Mouse (Mus musculus): Measurements from ENCODE around the gene Egr2. TPM values are rescaled to one million over a fixed set of nuclear protein-coding genes. Genes with fewer than 3 reads are reported as not detected.

Egr2 gene
- polyA plus RNA-seq, 1 experiment from 2014 or later: 1.0 TPM

DNA sequence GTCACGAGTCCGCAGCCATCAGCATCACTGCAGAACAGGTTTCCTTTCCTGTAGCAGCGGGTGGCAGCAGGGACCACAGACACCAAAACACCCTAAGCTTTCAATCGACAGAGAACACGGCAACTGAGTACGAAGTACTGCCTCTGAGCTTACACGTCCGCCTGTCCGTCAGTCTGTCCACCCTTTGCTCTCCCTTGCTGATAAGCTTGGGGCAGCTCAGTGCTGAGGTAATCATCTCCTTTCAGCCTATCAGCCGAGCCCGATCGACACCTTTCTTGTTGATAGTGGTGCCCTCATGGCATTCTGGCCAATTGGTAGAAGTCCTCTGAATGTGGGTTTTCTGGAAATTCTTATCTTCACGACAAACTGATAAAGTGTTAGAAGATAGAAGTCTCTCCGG lies 36.2 kb downstream of the Egr2 start:
- H3K4me2 ChIP-seq (ENCODE audit: low read length): no peak overlapping the region
- ATAC-seq (ENCODE audit: low FRiP score, low TSS enrichment): no peak
- H3K27ac ChIP-seq (replicated peaks; ENCODE audit: low read depth, low read length): no peak overlapping the region
- no peaks in the 10 kb centered on the region for H3K9me3 ChIP-seq (ENCODE audit: control insufficient read depth, low read length)
- no peak overlapping the region for H3K9ac ChIP-seq (replicated peaks; ENCODE audit: low read length)
- H3K4me3 ChIP-seq (replicated peaks; ENCODE audit: low read depth, low read length): no peak overlapping the region
- H3K4me1 ChIP-seq (ENCODE audit: control insufficient read depth, insufficient read depth, low read length): no peaks in the 10 kb centered on the region
- no peak for DNase-seq
- 95% methylated on average over 14 of the region's 14 CpGs for WGBS
- no peaks in the 10 kb centered on the region for H3K27me3 ChIP-seq (ENCODE audit: control insufficient read depth, insufficient read depth, low read length)
- H3K36me3 ChIP-seq (ENCODE audit: control insufficient read depth, insufficient read depth, low read length): no peaks in the 10 kb centered on the region

DNA sequence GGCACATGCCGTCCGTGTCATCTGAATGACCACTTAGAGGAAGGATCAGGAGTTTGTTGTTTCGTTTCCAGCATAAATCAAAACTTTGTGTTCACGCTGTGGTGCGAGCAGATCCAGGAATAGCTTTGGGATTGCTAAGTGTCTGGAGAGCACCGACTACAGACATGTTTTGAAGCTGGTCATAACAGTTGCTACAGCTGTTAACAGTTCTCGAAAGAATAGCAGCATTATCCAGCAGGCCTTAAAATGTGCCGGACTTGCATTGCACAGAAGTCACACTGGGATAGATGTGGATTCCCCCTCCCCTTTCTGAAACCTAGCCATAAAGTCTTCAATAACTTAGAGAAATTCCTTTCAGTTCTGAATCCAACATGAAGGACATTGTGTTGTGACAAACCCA lies 38.0 kb downstream of the Egr2 start:
- Histone ChIP-seq H3K4me3 (replicated peaks; ENCODE audit: low read depth, low read length) (no peak overlapping the region), H3K27ac (replicated peaks; ENCODE audit: low read depth, low read length) (no peak overlapping the region), H3K27me3 (ENCODE audit: control insufficient read depth, insufficient read depth, low read length) (no peaks in the 10 kb centered on the region), H3K9me3 (ENCODE audit: control insufficient read depth, low read length) (no peaks in the 10 kb centered on the region), H3K4me1 (ENCODE audit: control insufficient read depth, insufficient read depth, low read length) (no peaks in the 10 kb centered on the region), H3K4me2 (ENCODE audit: low read length) (no peak overlapping the region), H3K36me3 (ENCODE audit: control insufficient read depth, insufficient read depth, low read length) (no peaks in the 10 kb centered on the region), H3K9ac (replicated peaks; ENCODE audit: low read length) (no peak overlapping the region)
- no peak for DNase-seq
- no peak for ATAC-seq (ENCODE audit: low FRiP score, low TSS enrichment)
- 71% methylated on average over 8 of the region's 8 CpGs for WGBS

DNA sequence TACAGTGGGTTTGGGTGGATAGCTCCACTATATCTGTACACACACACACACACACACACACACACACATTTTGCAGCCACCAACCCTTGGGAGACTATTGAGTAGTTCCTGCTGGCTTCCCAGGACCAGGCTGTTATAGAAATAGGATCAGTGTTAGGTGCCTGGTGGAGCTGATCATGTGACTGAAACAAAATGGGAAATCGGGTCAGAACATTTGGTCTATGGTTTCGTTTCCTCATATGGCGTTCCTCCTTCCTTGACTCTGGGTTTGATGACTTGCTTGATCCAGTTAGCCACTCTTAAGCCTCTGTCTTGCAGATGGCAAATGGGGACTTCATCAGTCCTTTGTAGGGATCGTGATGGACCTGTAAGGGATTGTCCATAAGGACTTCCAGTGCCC lies 44.6 kb downstream of the Egr2 start:
- Histone ChIP-seq H3K4me3 (replicated peaks; ENCODE audit: low read depth, low read length) (no peak overlapping the region), H3K9me3 (ENCODE audit: control insufficient read depth, low read length) (no peaks in the 10 kb centered on the region), H3K36me3 (ENCODE audit: control insufficient read depth, insufficient read depth, low read length) (no peaks in the 10 kb centered on the region), H3K4me2 (ENCODE audit: low read length) (no peak overlapping the region), H3K27me3 (ENCODE audit: control insufficient read depth, insufficient read depth, low read length) (no peaks in the 10 kb centered on the region), H3K27ac (replicated peaks; ENCODE audit: low read depth, low read length) (no peak overlapping the region), H3K4me1 (ENCODE audit: control insufficient read depth, insufficient read depth, low read length) (no peaks in the 10 kb centered on the region), H3K9ac (replicated peaks; ENCODE audit: low read length) (no peak overlapping the region)
- no peak for DNase-seq
- ATAC-seq (ENCODE audit: low FRiP score, low TSS enrichment): no peak
- WGBS: 94% methylated on average over 4 of the region's 4 CpGs

DNA sequence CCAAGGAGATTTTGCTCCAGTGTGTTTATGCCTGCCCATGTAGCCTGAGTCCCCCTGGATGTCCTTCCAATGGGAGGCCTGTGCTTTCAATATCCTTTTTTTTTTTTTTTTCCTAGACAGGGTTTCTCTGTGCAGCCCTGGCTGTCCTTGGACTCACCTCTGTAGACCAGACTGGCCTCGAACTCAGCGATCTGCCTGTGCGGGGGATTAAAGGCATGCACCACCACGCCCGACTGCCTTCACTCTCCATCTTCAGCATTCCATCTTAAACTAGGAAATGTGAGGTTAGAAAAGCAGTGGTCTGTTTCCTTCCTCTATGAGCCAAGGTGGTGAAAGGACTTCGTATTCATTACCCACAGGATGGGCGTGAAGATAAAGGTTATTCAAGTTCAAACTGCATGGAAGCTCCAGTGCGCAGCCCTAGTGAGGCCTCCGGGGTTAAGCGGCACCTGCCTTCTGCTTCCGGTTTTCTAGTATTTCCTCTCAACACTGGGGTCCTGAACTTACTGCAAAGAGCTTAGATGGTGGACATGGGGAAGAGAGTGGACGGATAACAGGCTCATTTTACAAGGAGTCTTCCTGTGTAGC lies 46.5 kb downstream of the Egr2 start:
- H3K9ac ChIP-seq (replicated peaks; ENCODE audit: low read length): no peak overlapping the region
- no peak overlapping the region for H3K27ac ChIP-seq (replicated peaks; ENCODE audit: low read depth, low read length)
- no peaks in the 10 kb centered on the region for H3K9me3 ChIP-seq (ENCODE audit: control insufficient read depth, low read length)
- DNase-seq: no peak
- no peaks in the 10 kb centered on the region for H3K36me3 ChIP-seq (ENCODE audit: control insufficient read depth, insufficient read depth, low read length)
- 89% methylated on average over 12 of the region's 12 CpGs for WGBS
- no peak overlapping the region for H3K4me3 ChIP-seq (replicated peaks; ENCODE audit: low read depth, low read length)
- H3K4me2 ChIP-seq (ENCODE audit: low read length): no peak overlapping the region
- no peaks in the 10 kb centered on the region for H3K27me3 ChIP-seq (ENCODE audit: control insufficient read depth, insufficient read depth, low read length)
- no peak for ATAC-seq (ENCODE audit: low FRiP score, low TSS enrichment)
- H3K4me1 ChIP-seq (ENCODE audit: control insufficient read depth, insufficient read depth, low read length): no peaks in the 10 kb centered on the region

DNA sequence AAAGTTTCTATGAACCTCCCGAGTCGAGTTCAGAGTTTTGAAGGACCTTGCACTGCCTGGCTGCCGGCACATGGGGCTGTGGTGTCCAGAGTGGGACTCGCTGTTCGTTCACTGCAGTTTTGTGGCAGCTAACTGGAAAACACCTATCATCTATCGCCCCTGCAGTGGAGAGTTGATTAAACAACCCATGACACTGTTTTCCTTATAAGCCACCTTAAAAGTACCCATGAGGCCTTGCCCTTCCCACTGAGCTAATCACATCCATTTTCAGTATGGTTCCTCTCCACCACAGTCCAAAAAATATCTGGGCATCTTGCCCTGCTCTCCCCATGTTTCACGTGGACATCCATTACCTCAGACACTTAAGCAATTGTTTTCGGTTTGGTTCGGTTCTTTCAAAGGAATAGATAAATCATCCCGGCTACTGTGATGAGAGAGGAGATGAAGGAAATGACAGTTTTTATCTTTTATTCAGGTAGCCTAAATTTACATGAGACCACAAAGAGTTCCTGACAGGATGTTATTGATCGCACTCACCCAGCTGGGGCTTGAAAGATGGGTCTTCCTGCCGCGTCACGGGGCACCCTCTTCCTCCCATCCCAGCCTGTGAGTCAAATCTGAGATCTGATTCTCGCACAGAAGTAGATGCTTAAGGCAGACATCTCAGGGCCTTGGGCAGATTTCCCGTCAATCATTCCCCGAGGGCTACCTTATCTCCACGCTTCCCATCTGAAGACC lies 50.8 kb downstream of the Egr2 start:
- H3K4me1 ChIP-seq (ENCODE audit: control insufficient read depth, insufficient read depth, low read length): no peaks in the 10 kb centered on the region
- 92% methylated on average over 18 of the region's 18 CpGs for WGBS
- no peaks in the 10 kb centered on the region for H3K36me3 ChIP-seq (ENCODE audit: control insufficient read depth, insufficient read depth, low read length)
- H3K4me2 ChIP-seq (ENCODE audit: low read length): no peak overlapping the region
- no peaks in the 10 kb centered on the region for H3K27me3 ChIP-seq (ENCODE audit: control insufficient read depth, insufficient read depth, low read length)
- H3K9ac ChIP-seq (replicated peaks; ENCODE audit: low read length): no peak overlapping the region
- H3K9me3 ChIP-seq (ENCODE audit: control insufficient read depth, low read length): no peaks in the 10 kb centered on the region
- H3K27ac ChIP-seq (replicated peaks; ENCODE audit: low read depth, low read length): no peak overlapping the region
- ATAC-seq (ENCODE audit: low FRiP score, low TSS enrichment): no peak
- DNase-seq: no peak
- no peak overlapping the region for H3K4me3 ChIP-seq (replicated peaks; ENCODE audit: low read depth, low read length)

Other genes starting within 250 kb of the Egr2 start
- gene Ado, start 13.5 kb downstream of the Egr2 start, polyA plus RNA-seq (2014; fragmentation: Nextera tagmentation; extraction: Ambion mirVana): 77.1 and 98.6 TPM in 2 replicates

Data from midbrain, embryonic 14.5 days (tissue).